In the genomic region with DNA sequence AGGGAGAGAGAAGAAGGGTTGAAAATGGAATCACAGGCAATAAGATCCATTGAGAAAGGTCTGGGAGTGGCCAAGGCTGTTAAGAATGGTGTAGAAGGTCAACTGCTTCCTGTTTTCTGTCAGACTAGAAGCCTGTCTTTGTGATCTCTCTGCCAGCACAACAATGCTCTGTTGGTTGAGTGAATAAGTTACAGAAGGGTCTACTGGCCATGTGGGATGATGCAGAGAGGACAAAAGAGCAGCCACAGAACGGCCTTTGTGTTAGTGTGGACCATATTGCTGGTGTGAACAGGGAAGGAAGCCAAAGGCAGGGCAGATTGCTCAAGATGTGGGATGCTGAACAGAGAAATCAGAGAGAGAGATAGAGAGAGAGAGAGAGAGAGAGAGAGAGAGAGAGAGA, we compare ENCODE assay signal across 9 mouse cellular contexts. TPM values are rescaled to one million over a fixed set of nuclear protein-coding genes. Genes with fewer than 3 reads are reported as not detected.
DNase-seq lines count a peak whose midpoint lies in the region; ATAC-seq and TF ChIP-seq lines count a peak whose summit lies in the region.
"Had no signal": no experiment of that assay in that cellular context is flagged by ENCODE, and none has a peak within 500 bp of the region (broad histone marks: within the 10 kb centered on the region; RNA-seq: fewer than 3 reads in every experiment).

No protein-coding gene starts in this region.

- no peak overlapping the region for H3K4me3 ChIP-seq in heart, embryonic 16.5 days (ENCODE audit: low read length)
- no peak overlapping the region for H3K4me3 ChIP-seq in lung, postnatal 0 days (ENCODE audit: low read depth, low read length)
- H3K4me3 ChIP-seq in intestine, postnatal 0 days (ENCODE audit: low read depth, low read length): no peak overlapping the region
- H3K4me3 ChIP-seq in stomach, postnatal 0 days (ENCODE audit: low read depth, low read length): no peak overlapping the region
- H3K4me3 ChIP-seq in forebrain, postnatal 0 days (ENCODE audit: low read depth, low read length): no peak overlapping the region

- H3K9ac ChIP-seq in heart, embryonic 16.5 days (ENCODE audit: low read length): no peak overlapping the region
- no peak overlapping the region for H3K9ac ChIP-seq in lung, postnatal 0 days (replicated peaks; ENCODE audit: low read depth)
- H3K9ac ChIP-seq in intestine, postnatal 0 days (ENCODE audit: low read depth, low read length): no peak overlapping the region
- H3K9ac ChIP-seq in stomach, postnatal 0 days (ENCODE audit: low read length): no peak overlapping the region
- no peak overlapping the region for H3K9ac ChIP-seq in forebrain, postnatal 0 days

- ATAC-seq in heart, embryonic 16.5 days (replicated peaks; ENCODE audit: extremely low read depth, insufficient read depth, low FRiP score): no peak
- 0 out of 2 replicates have a peak, but pooled peaks have one; percentile 43 for ATAC-seq in lung, postnatal 0 days
- ATAC-seq in intestine, postnatal 0 days: no peak
- no peak; the same call in 1 of the 2 replicates for ATAC-seq in stomach, postnatal 0 days (ENCODE audit: low FRiP score, low TSS enrichment)
- no peak for ATAC-seq in forebrain, postnatal 0 days

- peak overlapping the region; percentile 66 for H3K27ac ChIP-seq in heart, embryonic 16.5 days (ENCODE audit: low read length)
- H3K27ac ChIP-seq in lung, postnatal 0 days (ENCODE audit: low read length): 0 out of 2 replicates have a peak overlapping the region, but pooled peaks have one; percentile 23
- H3K27ac ChIP-seq in intestine, postnatal 0 days (ENCODE audit: low read depth, low read length): peak overlapping the region; percentile 46; the same call in 1 of the 2 replicates
- peak overlapping the region; percentile 53; the same call in 1 of the 2 replicates for H3K27ac ChIP-seq in stomach, postnatal 0 days (replicated peaks)
- H3K27ac ChIP-seq in forebrain, postnatal 0 days (ENCODE audit: low read depth, low read length): no peak overlapping the region

- H3K36me3 ChIP-seq in heart, embryonic 16.5 days (ENCODE audit: control insufficient read depth, insufficient read depth): no peaks in the 10 kb centered on the region
- no peaks in the 10 kb centered on the region for H3K36me3 ChIP-seq in lung, postnatal 0 days (ENCODE audit: insufficient read depth, low read length)
- no peaks in the 10 kb centered on the region for H3K36me3 ChIP-seq in intestine, postnatal 0 days (ENCODE audit: control insufficient read depth, insufficient read depth)
- no peaks in the 10 kb centered on the region for H3K36me3 ChIP-seq in stomach, postnatal 0 days (ENCODE audit: control insufficient read depth, insufficient read depth, low read length)
- no peaks in the 10 kb centered on the region for H3K36me3 ChIP-seq in forebrain, postnatal 0 days (ENCODE audit: insufficient read depth)

- H3K4me2 ChIP-seq in heart, embryonic 16.5 days (ENCODE audit: low read depth, low read length): no peak overlapping the region
- no peak overlapping the region for H3K4me2 ChIP-seq in lung, postnatal 0 days (replicated peaks; ENCODE audit: low read depth, low read length)
- H3K4me2 ChIP-seq in intestine, postnatal 0 days (replicated peaks; ENCODE audit: low read depth): no peak overlapping the region
- H3K4me2 ChIP-seq in stomach, postnatal 0 days (replicated peaks; ENCODE audit: low read depth): no peak overlapping the region
- H3K4me2 ChIP-seq in forebrain, postnatal 0 days (ENCODE audit: low read depth): no peak overlapping the region

- intact Hi-C loops in heart, postnatal 14 days (cut with DNase I): no loop called here
- intact Hi-C loops in gastrocnemius, postnatal 14 days (cut with DNase I; ENCODE audit: low total_unique reads): no loop called here

- no peaks in the 10 kb centered on the region for H3K4me1 ChIP-seq in heart, embryonic 16.5 days (ENCODE audit: control insufficient read depth, insufficient read depth, low read length)
- H3K4me1 ChIP-seq in lung, postnatal 0 days (ENCODE audit: insufficient read depth, low read depth, low read length): no peaks in the 10 kb centered on the region
- H3K4me1 ChIP-seq in intestine, postnatal 0 days (replicated peaks; ENCODE audit: control insufficient read depth, insufficient read depth, low read length): peaks cover 6% of the 10 kb centered on the region
- no peaks in the 10 kb centered on the region for H3K4me1 ChIP-seq in stomach, postnatal 0 days (replicated peaks; ENCODE audit: control insufficient read depth, insufficient read depth)
- H3K4me1 ChIP-seq in forebrain, postnatal 0 days (ENCODE audit: insufficient read depth): no peaks in the 10 kb centered on the region

- WGBS in heart, embryonic 16.5 days: 77% methylated on average over 1 of the region's 1 CpGs
- 24% methylated on average over 1 of the region's 1 CpGs for WGBS in lung, postnatal 0 days
- WGBS in intestine, postnatal 0 days: 54% methylated on average over 1 of the region's 1 CpGs
- 71% methylated on average over 1 of the region's 1 CpGs for WGBS in stomach, postnatal 0 days
- 56% methylated on average over 1 of the region's 1 CpGs for WGBS in forebrain, postnatal 0 days

- no peaks in the 10 kb centered on the region for H3K27me3 ChIP-seq in heart, embryonic 16.5 days (ENCODE audit: control insufficient read depth, insufficient read depth, low read length)
- no peaks in the 10 kb centered on the region for H3K27me3 ChIP-seq in lung, postnatal 0 days (replicated peaks; ENCODE audit: insufficient read depth, low read length)
- no peaks in the 10 kb centered on the region for H3K27me3 ChIP-seq in intestine, postnatal 0 days (replicated peaks; ENCODE audit: control insufficient read depth, insufficient read depth, low read length)
- no peaks in the 10 kb centered on the region for H3K27me3 ChIP-seq in stomach, postnatal 0 days (ENCODE audit: control insufficient read depth, insufficient read depth, low read length)
- no peaks in the 10 kb centered on the region for H3K27me3 ChIP-seq in forebrain, postnatal 0 days (ENCODE audit: insufficient read depth, low read length)

- H3K9me3 ChIP-seq in heart, embryonic 16.5 days (replicated peaks; ENCODE audit: control insufficient read depth, low read length): no peaks in the 10 kb centered on the region; the same call in 1 of the 2 replicates
- no peaks in the 10 kb centered on the region for H3K9me3 ChIP-seq in lung, postnatal 0 days (ENCODE audit: low read length)
- no peaks in the 10 kb centered on the region for H3K9me3 ChIP-seq in intestine, postnatal 0 days (ENCODE audit: control insufficient read depth)
- no peaks in the 10 kb centered on the region for H3K9me3 ChIP-seq in stomach, postnatal 0 days (ENCODE audit: control insufficient read depth, low read length)
- no peaks in the 10 kb centered on the region for H3K9me3 ChIP-seq in forebrain, postnatal 0 days (ENCODE audit: low read length)

- DNase-seq in heart, postnatal 14 days: no peak
- DNase-seq in lung, postnatal 0 days (ENCODE audit: low spot score): peak; percentile 55
- DNase-seq in lung, postnatal 25 days (ENCODE audit: low spot score): no peak
- no peak for DNase-seq in stomach, postnatal 0 days (ENCODE audit: low spot score)
- DNase-seq in forebrain, postnatal 0 days: no peak
- no peak for DNase-seq in gastrocnemius, postnatal 14 days
- DNase-seq: retina, postnatal 1 day had no signal

- no peak for TF ChIP-seq CTCF in lung, postnatal 0 days (IDR thresholded peaks at IDR 0.05)
- TF ChIP-seq CTCF in intestine, postnatal 0 days (IDR thresholded peaks at IDR 0.05; ENCODE audit: low read depth): no peak
- TF ChIP-seq CTCF in stomach, postnatal 0 days (IDR thresholded peaks at IDR 0.05; ENCODE audit: low read depth): no peak
- TF ChIP-seq CTCF in forebrain, postnatal 0 days (IDR thresholded peaks at IDR 0.05; ENCODE audit: low read depth): no peak

- TF ChIP-seq EP300 in lung, postnatal 0 days (IDR thresholded peaks at IDR 0.05): no peak
- no peak for TF ChIP-seq EP300 in stomach, postnatal 0 days (optimal IDR thresholded peaks at IDR 0.05)

RNA-seq across cellular contexts. Expression of gene Stard5, which starts 27.0 kb away (rescaled TPM):
- 33.7 and 35.7 TPM in 2 replicates for polyA plus RNA-seq in heart, embryonic 16.5 days (2015; fragmentation: Nextera tagmentation; extraction: Ambion mirVana)
- total RNA-seq in heart, postnatal 14 days (2021): 10 to 100 TPM; 17.4 to 17.9 TPM
- polyA plus RNA-seq in lung, postnatal 0 days (2015; fragmentation: Nextera tagmentation; extraction: Ambion mirVana): 12.9 and 13.4 TPM in 2 replicates
- polyA plus RNA-seq in intestine, postnatal 0 days (2015; fragmentation: Nextera tagmentation; extraction: Ambion mirVana): 67.6 and 73.2 TPM in 2 replicates
- polyA plus RNA-seq in stomach, postnatal 0 days (2015; fragmentation: Nextera tagmentation; extraction: Ambion mirVana): 33.8 and 34.1 TPM in 2 replicates
- total RNA-seq in forebrain, postnatal 0 days (2014; rRNA removed): 6.5 and 9.6 TPM in 2 replicates
- 4.8 and 5.5 TPM in 2 replicates for polyA plus RNA-seq in forebrain, postnatal 0 days (2015; fragmentation: Nextera tagmentation; extraction: Ambion mirVana)
- total RNA-seq in gastrocnemius, postnatal 14 days (2021): 1 to 10 TPM; 6.9 to 8.0 TPM
